Mouse (Mus musculus) right cerebral cortex, postnatal 10 days (tissue): ENCODE measurements at regions not wholly inside any gene's neighbourhood (a gene's known extent, or its start where the extent isn't known, plus 50 kb on each side); places are given as distances from the start of the nearest gene placed in this dataset.

Experiments used
- DNase-seq, 2 experiments: peaks; one replicate each; pipeline ENCODE4 v3.0.0; 2021; ENCODE audit warnings: low spot score in 2 of 2

DNA sequence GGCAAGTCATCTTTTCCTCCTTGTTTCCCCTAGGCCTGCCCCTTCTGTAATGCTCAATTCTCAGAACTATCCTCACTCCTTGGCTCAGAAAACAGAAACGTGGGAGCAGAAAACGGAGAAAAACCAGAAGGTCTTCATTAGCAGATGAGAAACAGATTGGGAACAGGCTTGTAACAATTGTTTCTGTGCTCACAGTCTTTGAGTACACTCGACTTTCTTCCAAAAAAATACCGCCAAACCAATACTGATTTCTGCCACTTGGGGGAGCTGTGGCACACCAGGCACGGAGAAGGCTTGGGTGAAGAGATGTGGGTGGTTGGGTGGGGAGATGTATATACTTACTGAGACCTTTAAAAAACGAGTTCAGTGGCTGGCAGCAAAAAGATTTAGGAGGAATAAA lies 80.8 kb upstream of the 4930583I09Rik start:
- no peak for DNase-seq

DNA sequence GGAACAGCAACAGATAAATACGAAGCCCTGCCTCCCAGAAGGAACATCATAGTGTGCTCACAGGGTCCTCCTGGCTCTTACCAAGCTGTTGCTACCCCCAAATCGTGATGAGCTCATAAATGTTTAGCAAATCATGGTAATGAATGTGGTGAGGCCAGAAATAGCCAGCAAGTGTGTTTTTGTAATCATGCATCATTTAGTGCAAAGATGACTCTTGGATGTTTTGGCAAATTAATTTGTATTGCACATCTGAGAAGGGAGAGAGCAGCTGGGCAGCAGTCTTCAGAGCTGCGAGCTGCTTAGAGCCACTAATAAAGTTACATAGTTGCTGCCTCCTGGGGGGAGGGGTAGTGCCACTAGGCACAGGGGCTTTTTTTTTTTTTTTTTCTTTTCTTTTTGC lies 79.8 kb upstream of the 4930583I09Rik start:
- no peak for DNase-seq

DNA sequence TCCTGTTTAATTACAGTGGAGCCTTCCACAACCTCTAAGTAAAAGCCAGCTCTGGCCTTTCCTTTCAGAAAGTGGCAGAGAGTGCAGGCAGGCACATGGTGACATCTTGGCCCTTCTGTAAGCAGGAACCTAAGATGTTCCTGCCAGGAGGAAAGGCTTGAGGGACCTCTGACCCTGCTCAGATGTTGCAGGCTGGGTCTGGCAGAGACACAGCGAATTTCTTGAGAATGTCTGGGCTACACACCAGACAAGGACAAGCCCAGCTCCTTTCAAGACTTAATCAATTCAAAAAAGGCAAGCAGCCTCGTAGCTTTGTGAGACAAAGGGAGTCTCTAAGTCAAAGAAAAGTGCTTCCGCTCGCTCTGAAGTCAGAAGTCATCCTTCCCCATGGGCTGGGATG lies 79.2 kb upstream of the 4930583I09Rik start:
- DNase-seq: no peak

DNA sequence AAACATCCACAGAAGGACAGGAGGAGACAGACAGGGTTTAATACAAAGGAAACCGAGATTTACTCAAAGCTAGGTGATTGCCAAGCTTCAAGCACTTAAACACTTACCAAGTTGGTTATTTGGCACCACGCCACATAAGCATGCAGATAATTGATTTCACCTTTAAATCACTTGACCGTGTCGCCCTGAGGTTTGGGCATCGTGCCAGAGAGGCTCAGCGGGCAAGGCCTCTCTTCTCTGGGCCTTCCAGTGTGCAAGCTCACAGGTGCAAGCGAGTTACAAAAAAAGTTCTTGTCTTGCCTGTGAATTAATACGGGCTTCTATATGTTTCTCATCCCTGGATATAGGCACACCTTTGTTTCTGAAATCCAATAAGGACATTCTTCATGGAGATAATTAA lies 78.4 kb upstream of the 4930583I09Rik start:
- peak in 1 of 2 experiments; percentile 36 for DNase-seq

DNA sequence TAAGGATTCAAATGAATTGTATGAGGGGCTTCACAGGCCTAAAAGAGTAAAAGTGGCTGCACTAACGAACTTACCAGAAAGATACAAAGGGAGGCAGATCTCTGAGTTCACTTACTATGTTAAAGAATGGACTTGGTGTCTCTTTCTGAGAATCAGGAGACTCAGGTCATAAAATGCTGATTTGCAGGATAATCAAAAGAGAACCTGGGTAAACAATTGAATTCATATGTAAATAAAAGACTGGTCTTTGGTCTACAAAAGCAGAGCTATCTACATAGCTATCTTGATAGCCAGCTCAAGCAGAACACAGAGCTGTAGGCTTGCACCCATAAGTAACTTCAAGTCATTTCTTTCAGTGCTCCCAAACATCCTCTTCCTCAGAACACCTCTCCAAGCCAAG lies 72.8 kb upstream of the 4930583I09Rik start:
- no peak for DNase-seq

DNA sequence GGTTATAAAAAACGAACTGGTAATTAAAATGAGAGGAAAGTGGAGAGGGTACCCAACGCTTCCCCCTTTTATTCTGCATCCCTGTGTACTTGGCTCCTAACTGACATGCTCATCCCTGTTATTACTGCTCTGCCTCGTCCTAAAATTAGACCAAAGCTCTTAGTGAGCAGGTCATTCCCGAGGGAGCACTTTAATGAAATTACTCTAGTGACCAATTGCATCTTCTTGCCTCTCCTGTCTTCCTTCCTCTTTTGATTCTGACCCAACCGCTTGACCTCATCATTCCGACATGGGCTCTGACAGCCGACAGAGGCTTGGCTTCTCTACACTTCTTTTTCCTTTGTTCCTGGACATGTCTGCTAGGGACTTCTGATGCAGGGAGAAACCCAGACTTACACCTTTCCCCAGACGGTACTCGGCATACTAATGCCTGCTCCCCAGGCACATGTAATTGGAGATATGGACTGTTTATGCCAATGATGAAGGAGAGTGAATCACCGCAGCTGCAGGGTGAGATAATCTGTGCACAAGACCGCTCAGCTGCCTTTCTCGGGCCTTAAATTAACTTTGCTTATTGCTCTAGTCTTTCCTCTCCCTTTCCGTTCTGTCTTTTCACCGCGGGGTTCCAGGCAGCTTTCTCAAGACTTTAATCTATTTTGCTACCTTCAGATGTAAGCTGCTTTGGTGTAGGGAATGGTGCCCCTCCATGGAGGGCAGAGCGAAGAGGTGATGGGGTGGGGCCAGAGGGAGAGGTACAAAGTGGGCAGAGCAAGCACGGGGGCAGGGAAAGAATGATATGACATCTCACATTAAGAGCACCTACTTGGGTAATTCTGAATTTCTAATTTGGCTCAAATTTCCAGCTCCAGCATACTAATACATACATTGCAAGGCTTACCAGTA lies 66.1 kb upstream of the 4930583I09Rik start:
- no peak for DNase-seq

DNA sequence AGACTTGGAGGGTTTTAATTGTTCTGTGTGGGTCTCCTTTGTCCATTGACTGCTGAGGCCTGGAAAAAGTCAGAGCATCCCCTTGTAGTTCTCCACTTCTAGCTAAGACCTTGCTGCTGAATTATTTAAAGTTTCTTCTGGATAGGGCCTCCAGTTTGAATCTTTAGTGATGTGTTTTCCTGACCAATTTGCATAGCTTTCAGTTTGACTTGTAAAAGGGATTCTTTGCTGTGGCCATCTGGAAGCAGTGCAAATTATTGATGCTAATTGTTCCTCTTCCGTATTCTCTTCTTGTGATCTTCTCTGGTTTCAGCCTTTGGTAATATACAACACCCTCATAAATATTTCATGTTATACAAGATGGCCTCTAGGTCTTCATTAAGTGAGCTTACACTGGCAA lies 61.6 kb upstream of the 4930583I09Rik start:
- DNase-seq: no peak

DNA sequence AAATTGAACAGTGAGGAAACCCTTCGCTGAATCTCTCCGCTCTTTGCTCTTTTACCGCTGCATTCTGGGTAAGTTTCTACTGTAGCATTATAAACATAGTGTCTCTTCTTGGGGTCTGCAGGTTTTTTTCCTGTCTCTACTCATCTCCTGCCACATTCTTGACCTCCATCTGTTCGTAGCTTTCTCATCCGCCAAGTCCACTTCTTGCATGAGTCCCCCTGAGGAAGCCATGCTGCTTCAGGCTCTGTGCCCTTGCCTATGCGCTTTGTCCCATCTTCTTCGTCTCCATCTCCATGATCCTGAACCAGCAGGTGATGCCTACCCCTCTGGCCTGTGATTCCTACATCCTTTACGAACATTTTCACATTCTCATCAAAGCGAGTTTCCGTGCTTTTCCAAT lies 60.0 kb upstream of the 4930583I09Rik start:
- DNase-seq: no peak

DNA sequence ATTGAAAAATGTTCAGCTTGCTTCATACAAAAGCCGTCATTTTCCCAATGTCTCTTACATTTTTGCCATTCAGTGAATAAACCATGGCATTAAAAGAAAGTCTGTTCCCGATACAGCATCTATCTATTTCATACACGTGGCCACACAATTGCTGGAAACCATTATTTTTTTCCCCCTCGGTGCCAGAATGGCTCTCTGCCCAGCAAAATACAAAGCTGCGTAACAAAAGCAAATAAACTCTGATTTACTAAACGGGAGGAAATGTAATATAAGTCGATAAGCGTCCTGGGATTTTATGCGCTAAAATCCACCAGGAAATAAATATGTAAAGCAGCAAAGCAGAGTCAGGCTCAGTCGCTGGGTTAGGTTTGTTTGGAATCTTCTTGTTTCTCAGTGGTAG lies 59.6 kb upstream of the 4930583I09Rik start:
- no peak for DNase-seq

DNA sequence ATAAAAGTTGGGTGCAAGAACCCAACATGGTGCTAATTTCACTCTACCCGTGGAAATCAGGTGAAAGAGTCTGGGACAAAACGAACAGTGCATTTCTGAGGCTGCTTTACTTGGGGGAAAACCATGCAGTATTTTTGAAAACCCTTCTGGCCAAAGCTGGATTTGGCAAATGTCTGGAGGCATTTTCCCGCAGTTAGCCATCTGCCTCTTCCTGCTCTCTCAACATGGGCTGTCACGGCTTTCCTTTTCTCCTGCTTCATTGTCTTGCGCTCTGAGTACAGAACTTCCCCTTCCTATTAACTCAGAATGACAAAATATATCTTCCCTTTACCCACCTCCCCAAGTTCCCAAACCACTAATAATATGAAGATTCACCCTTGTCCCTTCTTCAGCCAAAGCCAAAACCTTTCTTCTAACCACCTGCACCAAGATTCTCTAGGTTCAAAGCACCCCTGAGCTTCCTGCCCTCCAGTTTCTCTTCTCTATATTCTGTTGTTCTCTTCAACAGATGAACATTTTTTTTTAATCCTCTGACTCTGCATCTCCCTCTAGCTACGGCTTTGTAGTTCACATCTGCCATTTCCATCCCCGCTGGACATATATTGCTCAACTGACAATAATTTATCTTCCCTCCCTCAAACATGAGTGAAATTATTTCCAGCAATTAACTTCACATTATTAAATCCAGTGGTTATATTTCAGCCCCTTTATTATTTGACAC lies 57.5 kb upstream of the 4930583I09Rik start:
- DNase-seq: no peak
